Mouse (Mus musculus) bone marrow, adult 2 months (tissue): ENCODE results near the gene Clstn1.

ENCODE experiments used
- CTCF ChIP-seq: fragments of 200-500 bp; IDR thresholded peaks from 2 replicates; pipeline ENCODE4 v1.5.1; 2011; ENCODE audit warnings: low read length, control low read depth; ENCODE audit not compliant: control insufficient read depth, insufficient read depth
- POLR2A ChIP-seq: fragments of 200-500 bp; IDR thresholded peaks from 2 replicates; pipeline ENCODE4 v1.6.1; 2011; ENCODE audit warnings: low read depth, mild to moderate bottlenecking, control low read depth, low read length, borderline replicate concordance; ENCODE audit not compliant: control insufficient read depth

DNA sequence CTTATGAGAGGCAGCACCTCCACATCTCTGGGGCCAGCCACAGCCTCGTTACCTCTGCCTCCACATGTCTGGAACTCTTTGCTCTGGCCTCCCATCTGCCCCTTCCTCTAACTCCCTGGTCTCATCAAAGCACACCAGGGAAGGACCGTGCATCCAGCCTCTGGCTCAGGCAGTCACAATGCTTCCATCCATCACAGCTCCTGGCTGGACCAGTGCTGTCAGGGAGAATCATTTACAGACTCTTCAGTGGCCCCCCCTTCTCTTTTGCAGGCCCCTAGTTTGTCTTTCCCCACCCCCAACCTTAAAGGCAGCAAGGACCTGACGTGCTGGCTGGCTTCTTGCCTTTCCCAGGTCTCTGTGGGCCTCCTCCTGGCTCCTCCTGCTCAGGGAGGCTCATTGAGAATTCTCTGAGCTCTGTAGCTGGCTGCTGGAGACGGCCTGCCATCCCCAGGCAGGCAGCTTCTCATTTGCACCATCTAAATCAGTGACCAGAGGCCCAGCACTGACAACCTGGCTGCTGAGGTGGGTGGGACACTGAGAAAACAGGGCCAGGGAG, 9.2 kb upstream of the Clstn1 start:
- no peak for TF ChIP-seq CTCF
- TF ChIP-seq POLR2A = no peak
